Mouse (Mus musculus) small intestine, adult 2 months (tissue): ENCODE results near the gene Sbk2. TPM values are rescaled to one million over a fixed set of nuclear protein-coding genes. Genes with fewer than 3 reads are reported as not detected.

Experiments
- H3K27ac ChIP-seq: fragments of 200-500 bp; 2 replicates; pipeline ENCODE4 v1.5.1; 2012; ENCODE audit warnings: low read depth, low read length, control low read depth, inconsistent platforms; ENCODE audit not compliant: insufficient read depth
- H3K27me3 ChIP-seq: fragments of 200-500 bp; 2 replicates; pipeline ENCODE4 v1.6.1; 2012; ENCODE audit warnings: mild to moderate bottlenecking, moderate library complexity, low read length, inconsistent platforms; ENCODE audit not compliant: control insufficient read depth, insufficient read depth
- H3K36me3 ChIP-seq: fragments of 200-500 bp; 2 replicates; pipeline ENCODE4 v1.6.1; 2012; ENCODE audit warnings: mild to moderate bottlenecking, low read length, control low read depth, inconsistent platforms; ENCODE audit not compliant: control insufficient read depth, insufficient read depth
- H3K4me1 ChIP-seq: fragments of 200-500 bp; 2 replicates; pipeline ENCODE4 v1.6.1; 2012; ENCODE audit warnings: low read length, inconsistent platforms, mixed read lengths; ENCODE audit not compliant: control insufficient read depth, insufficient read depth, insufficient read length
- H3K4me3 ChIP-seq: fragments of 200-500 bp; 2 replicates; pipeline ENCODE4 v1.5.1; 2012; ENCODE audit warnings: low read depth, mild to moderate bottlenecking, control low read depth, inconsistent platforms, low read length, moderate library complexity
- CTCF ChIP-seq: fragments of 200-500 bp; IDR thresholded peaks from 2 replicates; pipeline ENCODE4 v1.5.1; 2012; ENCODE audit warnings: low read depth, mild to moderate bottlenecking, control low read depth, inconsistent platforms, low read length, moderate library complexity, mixed read lengths; ENCODE audit not compliant: insufficient replicate concordance, insufficient read length; ENCODE audit errors: extremely low read depth
- POLR2A ChIP-seq: fragments of 200-500 bp; IDR thresholded peaks from 2 replicates; pipeline ENCODE4 v1.6.1; 2012; ENCODE audit warnings: low read depth, mild to moderate bottlenecking, control low read depth, inconsistent platforms, low read length, moderate library complexity
- WGBS: fragments of 180-500 bp; shearing (Covaris S2); methylation state at CpG from one replicate; pipeline ENCODE4 v1.1.7; 2018; 5-methylcytosine and 5-hydroxymethylcytosine counted together
- polyA plus RNA-seq: library from polyadenylated mRNA; depleted of rRNA; stranded (reverse); fragments of >200 nt; gene quantifications from 2 replicates; pipeline ENCODE4 v1.2.3, GENCODE M21; 2012

The Sbk2 gene
- polyA plus RNA-seq, 1 experiment = 0.06 TPM

DNA sequence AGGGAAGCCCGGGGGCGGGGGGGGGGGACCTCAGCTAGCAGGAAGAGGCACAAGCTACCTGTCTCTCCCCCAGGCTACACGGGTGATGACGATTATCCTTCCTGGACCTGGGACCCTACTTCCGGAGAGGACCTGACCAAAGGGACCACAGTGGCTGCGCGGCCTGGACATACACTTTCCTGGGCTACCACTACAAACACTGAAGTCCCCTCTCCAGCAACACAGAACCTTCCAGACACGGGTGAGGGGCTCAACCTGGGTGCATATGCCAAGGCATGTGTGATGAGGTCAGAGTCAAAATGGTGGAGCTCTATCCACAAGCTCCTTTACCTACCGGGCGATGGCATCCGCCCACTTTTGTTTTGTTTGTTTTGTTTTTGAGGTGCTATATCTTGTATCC lies 26.8 kb downstream of the Sbk2 start:
- no peak for TF ChIP-seq CTCF
- TF ChIP-seq POLR2A = no peak
- no peak overlapping the region for H3K4me3 ChIP-seq
- no peaks in the 10 kb centered on the region for H3K27me3 ChIP-seq
- 70% methylated on average over 11 of the region's 11 CpGs for WGBS
- no peaks in the 10 kb centered on the region for H3K36me3 ChIP-seq
- 0 out of 2 replicates have a peak, but pooled peaks cover 1% of the 10 kb centered on the region for H3K4me1 ChIP-seq
- no peak overlapping the region for H3K27ac ChIP-seq

DNA sequence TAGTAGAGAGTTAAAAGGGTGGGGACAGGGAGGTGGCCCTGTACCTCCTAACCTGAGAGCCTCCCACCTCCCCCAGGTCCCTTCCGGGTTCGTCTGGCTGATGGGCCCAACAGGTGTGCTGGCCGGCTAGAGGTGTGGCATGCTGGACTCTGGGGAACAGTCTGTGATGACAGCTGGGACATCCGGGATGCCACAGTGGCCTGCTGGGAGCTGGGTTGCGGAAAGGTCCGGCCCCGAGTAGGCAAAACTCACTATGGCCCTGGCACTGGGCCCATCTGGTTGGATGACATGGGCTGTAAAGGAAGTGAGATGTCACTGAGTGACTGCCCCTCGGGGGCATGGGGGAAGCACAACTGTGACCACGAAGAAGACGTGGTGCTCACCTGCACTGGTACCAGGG lies 27.4 kb downstream of the Sbk2 start:
- Histone ChIP-seq H3K4me3 (no peak overlapping the region), H3K36me3 (no peaks in the 10 kb centered on the region)

DNA sequence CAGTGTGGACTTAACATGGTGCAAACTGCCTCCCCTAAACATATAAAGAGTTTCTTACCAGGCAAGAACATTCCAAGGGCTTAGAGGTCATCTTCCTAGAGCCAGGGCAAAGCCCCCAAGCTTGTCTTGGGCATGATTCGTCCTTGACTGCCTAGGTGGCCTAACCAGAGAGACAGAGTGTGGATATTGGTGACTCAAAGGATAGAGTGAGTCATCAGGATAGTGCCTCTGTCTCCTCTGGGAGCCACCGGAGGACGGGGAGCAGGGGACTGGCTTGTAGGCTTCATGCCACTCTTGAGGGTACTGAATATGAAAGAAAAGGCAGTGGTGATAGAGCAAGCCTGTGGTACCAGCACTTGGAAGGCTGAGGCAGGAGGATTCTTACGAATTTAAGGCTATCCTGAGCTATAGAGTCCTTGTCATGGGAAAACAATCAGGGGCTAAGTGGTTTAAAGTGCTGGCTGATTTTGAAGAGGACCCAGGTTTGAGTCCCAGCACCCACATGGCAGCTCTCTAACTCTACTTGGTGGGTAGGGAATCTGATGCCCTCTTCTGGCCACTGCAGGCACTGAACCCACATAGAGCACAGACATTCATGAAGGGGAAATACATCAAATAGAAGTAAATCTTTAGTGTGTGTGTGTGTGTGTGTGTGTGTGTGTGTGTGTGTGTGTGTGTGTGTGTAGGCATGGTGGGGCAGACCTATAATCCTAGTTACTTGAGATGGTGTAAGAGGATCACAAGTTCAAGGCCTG lies 29.9 kb downstream of the Sbk2 start:
- H3K27ac ChIP-seq = no peak overlapping the region
- H3K36me3 ChIP-seq = no peaks in the 10 kb centered on the region
- H3K27me3 ChIP-seq = no peaks in the 10 kb centered on the region
- 74% methylated on average over 4 of the region's 4 CpGs for WGBS
- no peak overlapping the region for H3K4me3 ChIP-seq
- TF ChIP-seq CTCF (no peak; the same call in 1 of the 2 replicates), POLR2A (no peak)
- no peaks in the 10 kb centered on the region for H3K4me1 ChIP-seq

More for the DNA sequence above, 27.4 kb downstream of the Sbk2 start:
- H3K27ac ChIP-seq = no peak overlapping the region
- TF ChIP-seq POLR2A (no peak), CTCF (no peak)
- WGBS = 52% methylated on average over 10 of the region's 10 CpGs
- H3K4me1 ChIP-seq = 0 out of 2 replicates have a peak, but pooled peaks cover 1% of the 10 kb centered on the region
- H3K27me3 ChIP-seq = no peaks in the 10 kb centered on the region

DNA sequence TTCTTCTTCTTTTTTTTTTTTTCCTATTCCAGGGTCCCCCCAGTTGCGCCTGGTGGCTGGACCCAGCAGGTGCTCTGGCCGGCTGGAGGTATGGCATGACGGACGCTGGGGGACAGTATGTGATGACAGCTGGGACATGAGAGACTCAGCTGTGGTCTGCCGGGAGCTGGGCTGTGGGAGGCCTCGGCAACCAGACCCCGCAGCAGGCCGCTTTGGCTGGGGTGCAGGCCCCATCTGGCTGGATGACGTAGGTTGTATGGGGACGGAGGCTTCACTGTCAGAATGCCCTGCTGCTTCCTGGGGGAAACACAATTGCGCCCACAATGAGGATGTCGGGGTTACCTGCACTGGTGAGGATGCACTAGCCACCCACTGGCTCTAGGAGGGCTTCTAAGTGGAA lies 31.1 kb downstream of the Sbk2 start:
- H3K4me1 ChIP-seq = no peaks in the 10 kb centered on the region

DNA sequence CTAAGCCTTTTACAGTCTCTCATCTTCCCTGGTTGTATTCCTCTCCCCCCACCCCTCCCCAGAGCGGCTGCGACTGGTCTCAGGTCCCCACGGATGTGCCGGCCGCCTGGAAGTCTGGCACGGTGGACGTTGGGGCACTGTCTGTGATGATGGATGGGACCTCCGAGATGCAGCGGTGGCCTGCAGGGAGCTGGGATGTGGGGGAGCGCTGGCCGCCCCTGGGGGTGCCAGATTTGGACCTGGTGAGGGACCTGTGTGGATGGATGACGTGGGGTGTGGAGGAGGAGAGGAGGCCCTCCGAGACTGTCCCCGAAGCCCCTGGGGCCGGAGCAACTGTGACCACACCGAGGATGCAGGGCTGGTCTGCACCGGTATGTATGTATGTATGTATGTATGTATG lies 35.9 kb downstream of the Sbk2 start:
- H3K36me3 ChIP-seq = no peaks in the 10 kb centered on the region
- peak overlapping the region; percentile 41 for H3K4me3 ChIP-seq
- WGBS = 70% methylated on average over 17 of the region's 17 CpGs
- H3K27me3 ChIP-seq = 0 out of 2 replicates have a peak, but pooled peaks cover 7% of the 10 kb centered on the region
- no peaks in the 10 kb centered on the region; the same call in 1 of the 2 replicates for H3K4me1 ChIP-seq
- TF ChIP-seq CTCF (no peak), POLR2A (no peak)
- H3K27ac ChIP-seq = no peak overlapping the region

More for the DNA sequence above, 31.1 kb downstream of the Sbk2 start:
- TF ChIP-seq POLR2A (no peak), CTCF (no peak)
- H3K27me3 ChIP-seq = no peaks in the 10 kb centered on the region
- H3K36me3 ChIP-seq = no peaks in the 10 kb centered on the region
- WGBS = 81% methylated on average over 12 of the region's 12 CpGs
- no peak overlapping the region for H3K4me3 ChIP-seq
- H3K27ac ChIP-seq = no peak overlapping the region

DNA sequence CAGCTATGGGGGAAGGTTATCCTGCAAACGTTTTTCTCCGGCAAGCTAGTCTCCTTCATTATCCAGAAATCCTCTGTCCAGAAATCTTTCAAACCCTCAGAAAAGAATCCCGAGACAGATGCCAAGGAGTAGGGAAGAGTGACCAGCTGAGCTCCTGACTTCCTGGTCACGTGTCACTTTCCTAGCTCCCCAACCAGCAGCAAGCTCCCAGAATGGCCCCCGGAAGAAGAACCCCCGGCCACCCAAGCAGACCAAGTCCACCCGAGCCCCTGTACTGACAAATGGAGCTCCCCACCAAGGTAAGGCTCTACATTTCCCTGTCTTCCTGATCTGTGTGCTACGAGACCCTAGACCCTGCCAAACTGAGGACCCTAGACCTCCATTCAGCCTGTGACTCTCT lies 36.5 kb downstream of the Sbk2 start:
- TF ChIP-seq POLR2A = no peak
- no peak for TF ChIP-seq CTCF
- WGBS = 49% methylated on average over 8 of the region's 8 CpGs
- Histone ChIP-seq H3K27ac (0 out of 2 replicates have a peak overlapping the region, but pooled peaks have one; percentile 49), H3K27me3 (peaks cover 12% of the 10 kb centered on the region; the same call in 1 of the 2 replicates), H3K4me3 (peak overlapping the region; percentile 41), H3K36me3 (no peaks in the 10 kb centered on the region), H3K4me1 (no peaks in the 10 kb centered on the region; the same call in none of the 2 replicates)

DNA sequence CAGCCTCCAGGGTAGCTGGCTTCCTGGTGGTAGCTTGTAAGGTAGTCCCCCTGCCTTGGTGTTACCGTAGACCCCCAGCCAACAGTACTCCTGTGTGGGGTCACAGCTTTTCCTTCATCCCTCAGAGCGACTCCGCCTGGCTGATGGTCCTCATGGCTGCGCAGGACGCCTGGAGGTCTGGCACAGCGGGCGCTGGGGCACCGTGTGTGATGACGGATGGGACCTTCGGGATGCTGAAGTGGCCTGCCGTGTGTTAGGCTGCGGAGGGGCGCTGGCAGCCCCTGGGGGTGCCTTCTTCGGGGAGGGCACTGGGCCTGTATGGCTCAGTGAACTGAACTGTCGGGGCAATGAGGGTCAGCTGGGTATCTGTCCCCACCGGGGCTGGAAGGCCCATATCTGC lies 37.4 kb downstream of the Sbk2 start:
- Histone ChIP-seq H3K4me3 (no peak overlapping the region), H3K27me3 (peaks cover 12% of the 10 kb centered on the region; the same call in 1 of the 2 replicates), H3K4me1 (peaks cover 2% of the 10 kb centered on the region), H3K27ac (no peak overlapping the region), H3K36me3 (no peaks in the 10 kb centered on the region)
- WGBS = 81% methylated on average over 16 of the region's 16 CpGs
- TF ChIP-seq CTCF = no peak
- no peak for TF ChIP-seq POLR2A
